Mouse (Mus musculus) G1E (cell line): ENCODE measurements around the gene Foxj2. TPM values are rescaled to one million over a fixed set of nuclear protein-coding genes. Genes with fewer than 3 reads are reported as not detected.

ENCODE experiments used
- ATAC-seq: 2 replicates; pipeline ENCODE4 v1.8.0; 2016; ENCODE audit warnings: mild to moderate bottlenecking; ENCODE audit not compliant: insufficient number of reproducible peaks, poor library complexity, low FRiP score, severe bottlenecking; ENCODE audit errors: extremely low read depth
- DNase-seq: peaks from one replicate; pipeline ENCODE4 v3.0.0; 2012; ENCODE audit warnings: low spot score
- H3K27me3 ChIP-seq: 2 replicates; pipeline ENCODE4 v1.6.1; 2012; ENCODE audit warnings: mild to moderate bottlenecking, low read length, inconsistent platforms; ENCODE audit not compliant: insufficient read depth
- H3K36me3 ChIP-seq: replicated peaks from 2 replicates; pipeline ENCODE3; 2012; ENCODE audit warnings: mild to moderate bottlenecking, inconsistent platforms
- H3K4me1 ChIP-seq: 2 replicates; pipeline ENCODE4 v1.6.1; 2012; ENCODE audit warnings: low read depth, low read length, inconsistent platforms, mixed read lengths; ENCODE audit not compliant: insufficient read depth
- H3K4me3 ChIP-seq: 2 replicates; pipeline ENCODE4 v1.5.1; 2012; ENCODE audit warnings: low read depth, mild to moderate bottlenecking, inconsistent platforms, low read length, moderate library complexity, mixed read lengths
- H3K9me3 ChIP-seq: replicated peaks from 2 replicates; pipeline ENCODE4 v1.6.1; 2012; ENCODE audit warnings: inconsistent platforms
- CTCF ChIP-seq: IDR thresholded peaks from 2 replicates; pipeline ENCODE4 v1.5.1; 2012; ENCODE audit warnings: low read depth, low read length, inconsistent platforms, mixed read lengths
- GATA1 ChIP-seq: IDR thresholded peaks from 2 replicates; pipeline ENCODE4 v1.6.1; 2012; ENCODE audit warnings: borderline replicate concordance, low read length, inconsistent platforms, mixed read lengths
- GATA2 ChIP-seq: IDR thresholded peaks from 2 replicates; pipeline ENCODE4 v1.6.1; 2012; ENCODE audit warnings: low read depth, low read length, inconsistent platforms, borderline replicate concordance
- POLR2AphosphoS5 ChIP-seq: IDR thresholded peaks from 2 replicates; pipeline ENCODE4 v1.6.1; 2012; ENCODE audit warnings: low read depth, low read length, inconsistent platforms; ENCODE audit not compliant: insufficient replicate concordance
- TAL1 ChIP-seq: conservative IDR thresholded peaks from 2 replicates; pipeline ENCODE4 v1.6.1; 2012; ENCODE audit warnings: low read depth, low read length, inconsistent platforms, mixed read lengths
- polyA plus RNA-seq: library from polyadenylated mRNA; stranded (reverse); fragments of >175 nt; gene quantifications from 2 replicates; pipeline ENCODE4 v1.2.3, GENCODE M21; 2012
- total RNA-seq, 2 experiments: library from RNA; stranded (forward) in 1 of 2; stranded (reverse) in 1 of 2; fragments of 200-1000 nt in 1 of 2; fragments of >200 nt in 1 of 2; fragmentation: Nextera tagmentation in 1 of 2; gene quantifications; 2 replicates each; pipeline ENCODE4 v1.2.3; 2014 to 2017

Foxj2 gene
- total RNA-seq (2014; fragmentation: Nextera tagmentation) = 24.3 and 27.8 TPM in 2 replicates
- 3.9 and 4.0 TPM in 2 replicates for total RNA-seq (2017)
- polyA plus RNA-seq = 18.6 and 20.5 TPM in 2 replicates

GRCm38 (mm10) chr6:122819306-122820070 is at the start of gene Foxj2:
Gene Foxj2 (plus strand): TSS chr6:122819914.
- Histone ChIP-seq H3K36me3 (peaks cover 23% of the 10 kb centered on the region), H3K4me3 (peak within 1 kb of the TSS; percentile 86), H3K9me3 (no peaks in the 10 kb centered on the region), H3K27me3 (no peaks in the 10 kb centered on the region), H3K4me1 (peaks cover 46% of the 10 kb centered on the region)
- DNase-seq (peak; percentile 83), ATAC-seq (no peak)
- TF ChIP-seq GATA1 (no peak), POLR2AphosphoS5 (no peak), TAL1 (no peak), GATA2 (no peak), CTCF (no peak)

GRCm38 (mm10) chr6:122770760-122771315 is 48.9 kb upstream of the Foxj2 start:
- DNase-seq (no peak), ATAC-seq (no peak)
- no peak for TF ChIP-seq GATA2
- no peak for TF ChIP-seq CTCF
- no peak for TF ChIP-seq GATA1
- TF ChIP-seq TAL1 = no peak
- TF ChIP-seq POLR2AphosphoS5 = no peak
- Histone ChIP-seq H3K4me1 (no peaks in the 10 kb centered on the region), H3K9me3 (no peaks in the 10 kb centered on the region), H3K27me3 (no peaks in the 10 kb centered on the region), H3K36me3 (no peaks in the 10 kb centered on the region), H3K4me3 (no peak overlapping the region)

GRCm38 (mm10) chr6:122772701-122773100 is 47.0 kb upstream of the Foxj2 start:
- Histone ChIP-seq H3K9me3 (no peaks in the 10 kb centered on the region), H3K27me3 (0 out of 2 replicates have a peak, but pooled peaks cover 2% of the 10 kb centered on the region), H3K4me3 (no peak overlapping the region), H3K36me3 (no peaks in the 10 kb centered on the region), H3K4me1 (no peaks in the 10 kb centered on the region)
- no peak for DNase-seq
- no peak for ATAC-seq
- TF ChIP-seq GATA2 = no peak

GRCm38 (mm10) chr6:122774345-122774744 is 45.4 kb upstream of the Foxj2 start:
- no peaks in the 10 kb centered on the region for H3K9me3 ChIP-seq
- TF ChIP-seq GATA1 = no peak
- TF ChIP-seq TAL1 = no peak
- TF ChIP-seq CTCF = no peak
- TF ChIP-seq POLR2AphosphoS5 = no peak
- no peak for TF ChIP-seq GATA2

GRCm38 (mm10) chr6:122776040-122776439 is 43.7 kb upstream of the Foxj2 start:
- Histone ChIP-seq H3K9me3 (no peaks in the 10 kb centered on the region), H3K4me1 (no peaks in the 10 kb centered on the region), H3K36me3 (no peaks in the 10 kb centered on the region), H3K27me3 (0 out of 2 replicates have a peak, but pooled peaks cover 2% of the 10 kb centered on the region), H3K4me3 (no peak overlapping the region)
- ATAC-seq (no peak), DNase-seq (no peak)
- TF ChIP-seq POLR2AphosphoS5 (no peak), GATA1 (no peak), CTCF (no peak), GATA2 (no peak), TAL1 (no peak)

More at GRCm38 (mm10) chr6:122774345-122774744, 45.4 kb upstream of the Foxj2 start:
- DNase-seq (no peak), ATAC-seq (no peak)
- H3K27me3 ChIP-seq = 0 out of 2 replicates have a peak, but pooled peaks cover 2% of the 10 kb centered on the region
- H3K4me3 ChIP-seq = no peak overlapping the region
- no peaks in the 10 kb centered on the region for H3K4me1 ChIP-seq
- H3K36me3 ChIP-seq = no peaks in the 10 kb centered on the region

DNA sequence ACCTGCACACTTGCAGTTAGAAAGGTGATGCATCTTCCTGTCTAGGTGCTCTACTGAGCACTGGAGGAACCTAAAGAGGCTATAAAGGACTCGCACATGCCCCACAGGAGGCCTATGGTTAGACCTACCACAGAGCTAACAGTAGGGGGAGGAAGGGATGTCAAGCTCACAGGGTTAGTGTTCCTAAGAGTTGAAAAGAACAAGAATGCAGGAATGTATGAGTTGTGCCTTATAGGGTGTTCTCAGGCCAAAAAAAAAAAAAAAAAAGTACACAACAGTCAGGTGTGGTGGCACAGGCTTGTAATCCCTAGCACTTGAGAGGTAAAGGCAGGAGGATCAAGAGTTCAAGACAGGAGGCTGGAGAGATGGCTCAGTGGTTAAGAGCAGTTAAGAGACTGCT is 39.8 kb upstream of the Foxj2 start:
- no peak for ATAC-seq

More for the DNA sequence above, 39.8 kb upstream of the Foxj2 start:
- Histone ChIP-seq H3K4me3 (no peak overlapping the region), H3K9me3 (no peaks in the 10 kb centered on the region), H3K36me3 (no peaks in the 10 kb centered on the region), H3K27me3 (0 out of 2 replicates have a peak, but pooled peaks cover 2% of the 10 kb centered on the region), H3K4me1 (0 out of 2 replicates have a peak, but pooled peaks cover 5% of the 10 kb centered on the region)
- TF ChIP-seq TAL1 (no peak), GATA2 (no peak), GATA1 (no peak), CTCF (no peak), POLR2AphosphoS5 (no peak)
- DNase-seq = no peak
